Mouse (Mus musculus): ENCODE results near the gene Cd151. TPM values are rescaled to one million over a fixed set of nuclear protein-coding genes. Genes with fewer than 3 reads are reported as not detected.

Gene Cd151
- total RNA-seq, 2 experiments from 2014 or later: 320 to 330 TPM

- peak; percentile 65 to 76 for DNase-seq
These were observed 9.1 kb upstream of the Cd151 start for GRCm38 (mm10) chr7:141457986-141458660.

GRCm38 (mm10) chr7:141458661-141459060, 8.5 kb upstream of the Cd151 start:
- no peak for DNase-seq

GRCm38 (mm10) chr7:141459301-141459711, 7.9 kb upstream of the Cd151 start:
- DNase-seq: peak; percentile 31 to 33

GRCm38 (mm10) chr7:141460001-141460390, 7.2 kb upstream of the Cd151 start:
- DNase-seq: peak in 1 of 2 experiments; percentile 60

DNA sequence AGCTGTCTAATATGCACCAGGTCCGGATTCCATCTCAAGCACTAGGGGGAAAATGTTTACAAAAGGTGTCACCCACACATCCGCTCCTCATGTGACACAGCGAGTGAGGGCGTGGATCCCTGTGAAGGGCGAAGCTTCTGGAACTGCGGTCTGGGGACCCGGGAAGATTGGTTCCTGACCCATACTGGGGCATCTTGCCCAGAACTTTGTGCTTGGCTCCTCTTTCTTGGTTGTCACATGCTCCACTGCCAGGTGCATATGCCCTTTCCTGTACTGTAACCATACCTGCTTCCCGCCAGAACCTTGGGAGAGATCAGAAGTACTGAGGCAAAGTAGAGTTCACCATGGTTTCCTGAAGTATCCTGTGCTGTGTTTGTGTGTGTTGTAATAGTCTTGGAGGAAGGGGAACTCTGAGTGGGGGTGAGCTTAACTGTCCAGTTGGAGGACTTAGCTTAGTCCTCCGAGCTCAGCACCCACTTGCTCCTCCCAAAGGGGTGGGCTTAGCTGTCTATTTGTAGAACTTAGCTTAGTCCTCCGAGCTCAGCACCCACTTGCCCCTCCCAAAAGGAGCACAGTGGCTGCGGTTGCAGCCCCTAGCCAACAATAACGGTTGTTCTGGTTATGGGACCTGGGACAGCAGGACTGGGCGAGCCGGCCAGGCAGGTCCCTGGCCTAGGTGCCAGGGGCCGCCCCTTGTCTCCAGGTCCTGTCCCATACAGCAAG, 6.6 kb upstream of the Cd151 start, which contains the start of gene Cracr2b:
Gene Cracr2b (plus strand): TSS at position 704 of the 723 bp plus-strand sequence.
- DNase-seq: peak; percentile 69 to 83

DNA sequence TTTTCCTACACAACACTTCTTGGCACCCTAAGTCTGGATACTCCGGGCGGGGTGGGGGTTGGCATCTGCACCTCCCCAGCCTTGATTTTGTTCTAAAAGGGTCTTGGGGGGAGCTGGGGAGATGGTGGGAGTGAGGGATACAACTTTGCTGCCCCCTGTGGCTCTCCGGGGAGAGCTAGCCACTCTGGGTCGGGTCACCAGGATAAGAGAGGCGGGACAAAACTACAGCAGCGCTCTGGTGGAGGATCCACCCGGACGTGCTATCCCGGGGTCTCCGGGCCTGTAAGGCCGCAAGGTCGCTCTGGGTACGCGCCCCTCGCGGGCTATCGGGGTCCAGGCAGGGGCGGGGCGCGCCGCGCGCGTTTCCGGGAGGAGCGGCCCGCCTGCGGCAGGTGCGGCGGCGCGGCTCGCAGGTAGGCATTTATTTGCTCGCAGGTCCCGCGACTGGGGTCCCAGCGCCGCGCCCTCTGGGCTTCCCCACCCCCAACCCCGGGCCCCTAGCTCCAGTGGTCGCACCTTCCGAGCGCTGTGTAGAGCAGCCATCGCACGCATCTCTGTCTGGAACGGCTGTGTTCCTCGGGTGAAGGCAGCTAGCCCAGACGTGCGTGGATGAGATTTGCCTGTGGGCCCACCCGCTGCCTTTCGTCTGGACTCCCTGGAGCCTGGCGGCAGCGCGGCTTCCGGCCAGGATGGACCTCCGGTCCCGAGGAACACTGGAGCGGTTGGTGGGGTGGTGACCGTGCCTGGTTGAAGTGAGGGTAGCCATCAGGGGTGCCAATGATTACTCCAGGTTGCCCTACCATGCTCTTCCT, 5.5 kb upstream of the Cd151 start:
- peak; percentile 62 to 66 for DNase-seq

DNA sequence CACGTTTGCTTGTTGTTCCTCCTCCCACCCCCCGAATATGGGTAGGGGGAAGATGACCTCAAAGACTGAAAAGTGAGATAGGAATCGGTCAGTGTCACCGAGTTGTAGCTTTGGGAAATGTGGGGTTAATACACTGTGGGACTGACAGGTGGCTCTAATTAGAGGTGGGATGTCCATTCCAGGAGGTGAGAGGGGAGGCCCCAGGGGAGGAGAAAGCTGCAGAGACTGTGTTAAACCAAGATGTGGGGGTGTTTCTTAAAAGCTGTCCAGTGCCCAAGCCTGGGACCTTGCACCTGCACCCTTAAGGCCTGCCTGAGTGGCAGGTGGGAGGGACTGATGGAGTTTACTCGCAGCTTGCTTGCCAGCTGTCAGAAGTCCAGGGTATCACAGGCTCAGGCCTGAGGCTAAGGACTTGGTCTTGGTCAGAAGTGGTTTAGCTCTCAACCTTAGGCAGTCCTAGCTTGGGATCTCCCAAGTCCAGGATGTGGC, 4.8 kb upstream of the Cd151 start:
- DNase-seq: peak; percentile 64

- DNase-seq: peak; percentile 84 to 92
These were observed 3.2 kb upstream of the Cd151 start for GRCm38 (mm10) chr7:141463824-141464602.

DNA sequence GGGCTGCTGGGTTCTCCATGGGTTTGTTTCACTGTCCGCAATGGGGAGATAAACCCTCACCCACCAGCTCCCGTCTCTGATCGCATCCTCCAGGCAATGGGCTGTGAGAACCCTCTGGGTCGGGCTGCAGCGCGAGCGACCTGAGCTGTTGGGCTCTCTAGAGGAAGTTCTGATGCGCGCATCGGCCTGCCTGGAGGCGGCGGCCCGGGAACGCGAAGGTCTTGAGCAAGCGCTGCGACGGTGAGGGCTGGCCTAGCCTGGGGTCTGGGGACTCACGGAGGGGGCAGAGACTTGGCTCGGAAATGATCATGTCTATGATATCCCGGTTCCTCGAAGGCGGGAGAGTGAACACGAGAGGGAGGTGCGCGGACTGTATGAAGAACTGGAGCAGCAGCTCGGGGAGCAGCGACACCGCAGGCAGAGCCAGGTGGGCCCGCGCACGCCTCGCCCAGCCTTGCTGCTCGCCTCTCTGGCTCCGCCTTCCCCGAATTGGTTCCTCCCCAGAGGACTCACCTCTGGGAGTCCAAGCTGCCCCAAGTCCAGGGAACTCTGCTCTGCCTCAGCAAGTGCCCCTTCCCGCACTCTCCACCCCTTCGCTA, 2.5 kb upstream of the Cd151 start:
- peak; percentile 53 to 54 for DNase-seq

DNA sequence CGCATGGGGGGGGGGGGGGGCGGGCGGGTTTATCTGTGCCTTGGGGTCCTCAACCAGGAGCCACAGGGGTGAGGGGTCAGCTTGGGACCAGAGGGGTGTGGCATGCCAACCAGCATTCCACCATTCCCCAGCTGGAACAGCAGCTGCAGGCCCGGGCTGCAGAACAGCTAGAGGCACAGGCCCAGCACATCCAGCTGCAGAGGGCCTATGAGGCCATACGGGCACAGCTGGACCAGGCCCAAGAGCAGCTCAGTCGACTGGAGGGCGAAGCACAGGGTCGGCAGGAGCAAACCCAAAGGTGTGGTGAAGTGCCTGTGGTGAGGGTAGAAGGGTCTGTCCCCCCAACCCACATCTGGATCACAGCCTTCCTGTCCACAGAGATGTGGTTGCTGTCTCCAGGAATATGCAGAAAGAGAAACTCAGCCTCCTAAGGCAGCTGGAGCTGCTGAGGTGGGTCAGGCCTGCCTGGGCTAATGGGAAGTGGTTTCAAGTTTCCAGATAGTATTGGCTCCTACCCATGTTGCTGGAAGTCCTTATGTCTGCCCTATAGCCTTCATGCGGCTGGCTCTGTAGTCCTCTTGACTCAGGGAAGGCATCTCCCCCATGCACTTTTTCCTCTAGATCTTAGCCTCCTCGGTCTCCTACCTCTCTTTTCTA, 1.7 kb upstream of the Cd151 start:
- peak in 1 of 2 experiments; percentile 40 for DNase-seq

- peak; percentile 56 to 75 for DNase-seq
These were observed 1.2 kb upstream of the Cd151 start for GRCm38 (mm10) chr7:141466045-141466394.

GRCm38 (mm10) chr7:141466607-141467148, 514 bp upstream of the Cd151 start:
- no peak for DNase-seq

DNA sequence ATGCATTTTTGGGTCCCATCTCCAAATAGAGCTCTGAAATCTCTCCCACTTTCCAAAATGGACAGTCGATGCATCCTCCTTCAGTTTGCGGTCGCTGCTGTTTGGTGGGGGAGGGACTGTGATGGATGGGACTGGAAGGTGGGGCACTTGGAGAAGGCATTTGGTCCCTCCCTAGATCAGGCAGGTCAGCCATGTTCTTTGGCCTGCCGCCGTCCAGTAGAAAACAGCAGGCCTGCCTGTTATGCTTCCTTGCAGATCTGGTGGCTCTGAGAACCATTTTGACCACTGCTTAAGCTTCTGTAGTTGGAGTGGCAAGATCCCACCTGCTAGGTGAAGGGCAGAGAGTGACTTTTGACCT, 951 bp downstream of the Cd151 start:
- peak in 1 of 2 experiments; percentile 52 for DNase-seq

- DNase-seq: peak; percentile 81 to 90
These were observed 1.5 kb downstream of the Cd151 start for GRCm38 (mm10) chr7:141468522-141469211.

DNA sequence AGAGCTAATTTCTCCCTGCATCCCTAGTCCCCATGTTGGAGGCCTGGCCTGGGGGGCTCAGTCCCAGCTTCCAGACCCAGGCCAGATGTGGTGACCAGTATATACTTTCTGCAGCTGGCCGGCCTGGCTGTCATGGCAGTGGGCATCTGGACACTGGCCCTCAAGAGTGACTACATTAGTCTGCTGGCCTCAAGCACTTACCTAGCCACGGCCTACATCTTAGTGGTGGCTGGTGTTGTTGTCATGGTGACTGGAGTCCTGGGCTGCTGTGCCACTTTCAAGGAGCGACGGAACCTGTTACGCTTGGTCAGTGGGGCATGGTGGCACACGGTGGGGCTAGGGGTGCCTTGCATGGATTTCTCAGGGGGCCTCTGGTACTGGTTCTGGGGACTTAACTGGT, 2.2 kb downstream of the Cd151 start:
- DNase-seq: no peak

GRCm38 (mm10) chr7:141469901-141470636, 2.9 kb downstream of the Cd151 start:
- peak; percentile 54 to 55 for DNase-seq

DNA sequence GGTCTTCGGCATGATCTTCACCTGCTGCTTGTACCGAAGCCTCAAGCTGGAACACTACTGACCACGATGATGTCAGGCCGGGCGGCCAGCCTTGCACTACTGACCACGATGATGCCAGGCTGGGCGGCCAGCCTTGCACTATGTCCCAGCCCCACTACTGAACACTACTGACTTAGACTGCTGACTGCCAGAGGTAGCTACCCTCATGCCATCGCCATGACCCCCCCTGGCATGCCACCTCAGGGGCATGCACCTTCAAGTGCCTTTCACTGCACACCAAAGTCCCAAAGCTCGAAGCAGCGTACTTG, 3.4 kb downstream of the Cd151 start:
- no peak for DNase-seq

DNA sequence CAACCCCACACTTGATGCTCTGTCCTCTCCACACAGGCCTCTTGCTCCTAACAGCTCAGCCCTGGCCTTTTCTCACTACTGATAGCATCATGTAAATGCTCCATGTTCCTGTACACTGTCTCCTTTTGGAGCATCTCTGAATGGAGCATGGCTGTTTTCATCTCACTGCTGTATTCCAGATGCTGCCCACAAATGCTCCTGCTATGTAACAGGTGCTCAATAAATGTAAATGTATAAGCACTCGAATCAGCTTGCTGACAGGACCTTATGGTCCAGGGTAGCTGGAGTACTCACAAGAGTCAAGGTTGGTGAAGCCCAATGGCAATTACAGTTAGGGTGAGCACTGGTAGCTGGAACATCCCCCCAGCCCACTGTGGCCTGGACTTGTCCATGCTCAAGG, 4.0 kb downstream of the Cd151 start:
- DNase-seq: no peak

DNA sequence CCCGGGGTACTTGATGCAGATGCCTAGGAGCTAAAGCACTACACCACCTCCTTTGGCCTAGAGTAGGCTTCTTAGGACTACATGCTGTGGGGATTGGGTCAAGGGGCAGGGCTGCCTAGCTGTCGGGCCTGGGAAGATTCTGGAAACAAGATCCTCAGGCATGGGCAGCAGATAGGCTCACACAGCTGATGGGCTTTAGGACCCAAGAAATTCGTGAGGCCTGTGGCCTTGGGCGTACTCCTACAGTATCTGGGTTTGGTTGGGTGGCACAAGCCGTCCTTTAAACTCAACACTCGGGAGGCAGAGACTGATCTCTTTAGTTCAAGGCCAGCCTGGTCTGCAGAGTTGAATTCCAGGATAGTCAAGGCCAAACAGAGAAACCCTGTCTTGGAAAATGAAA, 5.0 kb downstream of the Cd151 start:
- no peak for DNase-seq
